Mouse (Mus musculus): ENCODE measurements around the gene Cd200r3. TPM values are rescaled to one million over a fixed set of nuclear protein-coding genes. Genes with fewer than 3 reads are reported as not detected.
A peak's percentile ranks its signal among the peaks of the same experiment; 100 is the strongest.

Cd200r3 gene
- polyA plus RNA-seq (2015; fragmentation: Nextera tagmentation; extraction: Ambion mirVana) = 0.15 and 0.27 TPM in 2 replicates

DNA sequence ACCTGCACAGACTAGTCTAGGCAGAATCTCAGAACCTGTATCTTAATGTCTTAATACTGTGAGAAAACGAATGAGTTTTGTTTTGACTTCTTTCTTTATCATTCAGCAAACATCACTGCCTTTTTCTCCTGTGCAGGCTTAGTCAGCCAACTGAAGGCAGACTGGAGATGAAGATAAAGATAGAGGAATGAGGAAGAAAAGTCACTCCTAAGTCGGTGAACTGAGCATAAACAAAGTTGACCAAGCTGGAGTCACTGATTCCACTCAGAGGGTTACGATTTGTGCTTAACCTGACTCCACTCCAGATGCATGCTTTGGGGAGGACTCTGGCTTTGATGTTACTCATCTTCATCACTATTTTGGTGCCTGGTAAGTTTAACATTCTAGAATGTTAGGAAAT, at the start of gene Cd200r3:
Gene Cd200r3, plus strand, starts transcription at position 211 of the 400 bp plus-strand sequence.
- Histone ChIP-seq H3K9me3 (no peaks in the 10 kb centered on the region), H3K27me3 (replicated peaks) (no peaks in the 10 kb centered on the region), H3K27ac (replicated peaks) (no peak within 1 kb of the TSS), H3K4me2 (no peak within 1 kb of the TSS), H3K4me3 (no peak within 1 kb of the TSS), H3K9ac (no peak within 1 kb of the TSS), H3K36me3 (no peaks in the 10 kb centered on the region), H3K4me1 (0 out of 2 replicates have a peak, but pooled peaks cover 2% of the 10 kb centered on the region)
- 61% methylated on average over 3 of the region's 3 CpGs for WGBS
- ATAC-seq (ENCODE audit: extremely low read depth, insufficient number of reproducible peaks, low FRiP score, low TSS enrichment) = no peak

DNA sequence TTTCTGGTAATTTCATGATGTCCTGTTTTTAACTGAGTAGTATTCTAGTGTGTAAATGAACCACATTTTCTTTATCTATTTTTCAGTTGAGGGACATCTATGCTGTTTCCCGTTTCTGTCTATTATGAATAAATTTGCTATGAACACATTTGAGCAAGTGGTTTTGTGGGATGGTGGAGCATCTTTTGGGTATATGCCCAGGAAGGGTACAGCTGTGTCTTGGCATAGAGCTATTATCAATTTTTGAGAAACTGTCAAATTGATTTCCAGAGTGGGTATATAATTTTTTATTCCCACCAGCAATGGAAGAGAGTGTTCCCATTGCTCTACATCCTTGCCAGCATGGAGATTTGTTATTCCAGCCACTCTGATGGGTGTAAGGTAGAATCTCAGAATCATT, 11.5 kb upstream of the Cd200r3 start:
- H3K36me3 ChIP-seq = no peaks in the 10 kb centered on the region
- H3K4me1 ChIP-seq = no peaks in the 10 kb centered on the region
- H3K4me3 ChIP-seq = no peak overlapping the region
- H3K27me3 ChIP-seq (replicated peaks) = no peaks in the 10 kb centered on the region
- no peak overlapping the region for H3K27ac ChIP-seq (replicated peaks)
- 69% methylated on average over 1 of the region's 1 CpGs for WGBS
- no peak for ATAC-seq (ENCODE audit: extremely low read depth, insufficient number of reproducible peaks, low FRiP score, low TSS enrichment)
- no peak overlapping the region for H3K4me2 ChIP-seq
- H3K9me3 ChIP-seq = no peaks in the 10 kb centered on the region
- no peak overlapping the region for H3K9ac ChIP-seq

DNA sequence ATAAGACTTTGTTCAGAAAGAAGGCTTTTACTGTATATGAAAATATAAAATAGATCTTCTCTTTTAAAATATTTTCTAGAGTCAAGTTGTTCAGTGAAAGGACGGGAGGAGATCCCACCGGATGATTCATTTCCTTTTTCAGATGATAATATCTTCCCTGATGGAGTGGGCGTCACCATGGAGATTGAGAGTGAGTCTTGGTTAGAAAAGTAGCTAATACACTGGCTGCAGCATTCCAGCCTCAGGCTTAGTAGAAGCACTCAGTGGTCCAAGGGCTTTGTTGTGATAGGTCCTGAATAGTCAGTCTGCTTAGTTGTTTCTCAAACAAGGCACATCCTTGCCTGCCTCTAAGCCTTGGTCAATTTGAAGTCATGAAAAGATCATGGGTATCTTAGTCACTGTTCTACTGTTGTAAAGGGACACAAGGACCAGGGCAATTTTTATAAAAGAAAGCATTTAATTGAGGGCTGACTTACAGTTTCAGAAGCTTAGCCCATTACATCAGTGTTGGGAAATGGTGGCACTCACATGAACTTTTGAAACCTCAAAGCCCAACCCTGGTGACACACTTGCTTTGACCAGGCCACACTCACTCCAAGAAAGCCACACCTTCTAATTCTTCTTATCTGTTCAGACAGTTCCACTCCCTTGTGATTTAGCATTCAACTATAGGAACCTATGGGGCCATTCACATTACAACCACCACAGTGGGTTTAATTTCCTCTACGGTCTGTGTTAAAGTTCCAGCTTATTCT, 8.1 kb downstream of the Cd200r3 start:
- Histone ChIP-seq H3K4me3 (no peak overlapping the region), H3K9ac (no peak overlapping the region), H3K9me3 (no peaks in the 10 kb centered on the region), H3K36me3 (no peaks in the 10 kb centered on the region), H3K27ac (replicated peaks) (no peak overlapping the region), H3K27me3 (replicated peaks) (no peaks in the 10 kb centered on the region), H3K4me1 (no peaks in the 10 kb centered on the region), H3K4me2 (no peak overlapping the region)
- 62% methylated on average over 4 of the region's 4 CpGs for WGBS
- no peak for ATAC-seq (ENCODE audit: extremely low read depth, insufficient number of reproducible peaks, low FRiP score, low TSS enrichment)

DNA sequence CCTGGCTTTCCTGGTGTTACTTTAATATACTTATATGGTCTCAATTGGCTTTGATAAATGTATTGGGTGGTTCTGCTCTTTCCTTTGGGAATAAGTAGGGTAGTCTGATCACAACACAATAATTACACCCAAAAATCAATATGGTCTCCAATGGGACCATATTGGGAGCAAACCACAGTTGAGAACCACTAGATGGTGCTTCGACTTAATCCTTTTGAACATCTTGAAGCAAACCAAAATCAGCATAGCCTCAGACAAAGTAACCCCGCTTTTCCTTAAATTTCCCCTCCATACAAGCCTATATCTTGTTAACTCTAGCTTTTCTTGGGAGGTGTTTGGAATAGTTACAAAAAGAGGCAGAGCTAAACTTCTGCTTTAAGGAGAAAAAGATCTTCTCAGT, 18.8 kb downstream of the Cd200r3 start:
- no peak overlapping the region for H3K4me2 ChIP-seq
- peaks cover 15% of the 10 kb centered on the region for H3K4me1 ChIP-seq
- WGBS = 72% methylated on average over 2 of the region's 2 CpGs
- no peaks in the 10 kb centered on the region for H3K36me3 ChIP-seq
- H3K9me3 ChIP-seq = no peaks in the 10 kb centered on the region
- H3K27ac ChIP-seq (replicated peaks) = no peak overlapping the region
- H3K4me3 ChIP-seq = no peak overlapping the region
- H3K27me3 ChIP-seq (replicated peaks) = no peaks in the 10 kb centered on the region
- H3K9ac ChIP-seq = no peak overlapping the region
- no peak for ATAC-seq (ENCODE audit: extremely low read depth, insufficient number of reproducible peaks, low FRiP score, low TSS enrichment)

DNA sequence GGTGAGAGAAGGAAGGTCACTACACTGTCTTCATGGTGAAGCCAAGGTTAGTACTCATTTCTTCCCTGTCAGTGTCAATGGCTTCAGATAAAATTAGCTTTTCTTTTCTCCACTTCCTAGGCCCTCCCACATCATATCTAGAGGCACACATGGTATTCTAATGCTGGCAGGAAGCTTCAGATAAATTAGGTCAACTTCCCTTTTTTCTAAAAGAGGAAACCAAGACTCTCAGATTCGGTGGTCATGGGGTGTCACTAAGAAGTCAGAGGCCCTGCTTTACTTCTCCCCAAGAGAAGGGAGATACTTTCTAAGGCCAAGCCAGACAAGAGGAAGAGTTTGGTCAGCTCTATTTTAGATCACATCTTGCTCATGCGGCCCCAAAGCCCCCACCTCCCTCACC, 19.3 kb downstream of the Cd200r3 start:
- Histone ChIP-seq H3K36me3 (no peaks in the 10 kb centered on the region), H3K9me3 (no peaks in the 10 kb centered on the region), H3K4me3 (no peak overlapping the region), H3K9ac (no peak overlapping the region), H3K27ac (replicated peaks) (peak overlapping the region; percentile 51), H3K4me2 (no peak overlapping the region), H3K27me3 (replicated peaks) (no peaks in the 10 kb centered on the region), H3K4me1 (peaks cover 15% of the 10 kb centered on the region)
- no peak for ATAC-seq (ENCODE audit: extremely low read depth, insufficient number of reproducible peaks, low FRiP score, low TSS enrichment)
- WGBS = 35% methylated on average over 2 of the region's 2 CpGs

DNA sequence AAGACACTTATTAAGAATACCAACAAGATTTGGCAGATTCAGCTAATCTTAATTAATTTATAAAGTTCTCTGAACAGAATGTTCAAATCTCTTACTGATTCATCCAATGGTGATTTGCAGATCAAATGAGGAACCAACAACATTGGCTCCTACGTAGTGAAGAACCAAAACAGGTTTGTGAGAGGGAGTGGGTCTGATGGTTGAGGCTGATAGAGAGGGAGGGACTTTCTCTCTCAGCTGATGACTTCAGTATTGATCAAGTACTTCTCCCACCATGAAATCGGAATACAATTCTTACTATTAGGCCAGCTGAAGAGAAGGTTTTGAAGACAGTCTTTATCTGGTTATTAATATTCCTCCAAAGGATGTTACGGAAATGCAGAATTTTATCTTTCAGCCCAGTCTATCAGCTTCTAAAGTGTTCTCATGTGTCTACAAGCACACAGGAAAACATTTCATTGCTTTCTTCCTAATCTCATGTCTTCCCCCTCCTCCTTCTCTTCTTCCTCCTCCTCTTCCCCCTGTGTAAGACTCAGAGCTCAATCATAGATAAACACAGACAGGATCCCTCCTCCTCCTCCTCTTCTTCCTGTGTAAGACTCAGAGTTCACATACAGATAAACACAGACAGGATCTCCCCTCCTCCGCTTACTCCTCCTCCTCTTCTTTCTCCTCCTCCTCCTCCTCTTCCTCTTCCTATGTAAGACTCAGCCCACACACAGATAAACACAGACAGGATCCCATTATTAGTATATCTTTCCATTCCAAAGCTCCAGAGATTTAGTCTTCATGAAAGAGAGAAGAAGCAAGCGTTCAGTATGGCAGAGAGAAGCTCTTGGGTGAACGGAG, 21.3 kb downstream of the Cd200r3 start:
- peak overlapping the region; percentile 27 for H3K4me2 ChIP-seq
- no peaks in the 10 kb centered on the region for H3K27me3 ChIP-seq (replicated peaks)
- peaks cover 15% of the 10 kb centered on the region for H3K4me1 ChIP-seq
- WGBS = 64% methylated on average over 6 of the region's 6 CpGs
- H3K9ac ChIP-seq = no peak overlapping the region
- no peaks in the 10 kb centered on the region for H3K9me3 ChIP-seq
- no peak overlapping the region for H3K4me3 ChIP-seq
- no peaks in the 10 kb centered on the region for H3K36me3 ChIP-seq
- ATAC-seq (ENCODE audit: extremely low read depth, insufficient number of reproducible peaks, low FRiP score, low TSS enrichment) = no peak
- H3K27ac ChIP-seq (replicated peaks) = peak overlapping the region; percentile 78; the same call in 1 of the 2 replicates

DNA sequence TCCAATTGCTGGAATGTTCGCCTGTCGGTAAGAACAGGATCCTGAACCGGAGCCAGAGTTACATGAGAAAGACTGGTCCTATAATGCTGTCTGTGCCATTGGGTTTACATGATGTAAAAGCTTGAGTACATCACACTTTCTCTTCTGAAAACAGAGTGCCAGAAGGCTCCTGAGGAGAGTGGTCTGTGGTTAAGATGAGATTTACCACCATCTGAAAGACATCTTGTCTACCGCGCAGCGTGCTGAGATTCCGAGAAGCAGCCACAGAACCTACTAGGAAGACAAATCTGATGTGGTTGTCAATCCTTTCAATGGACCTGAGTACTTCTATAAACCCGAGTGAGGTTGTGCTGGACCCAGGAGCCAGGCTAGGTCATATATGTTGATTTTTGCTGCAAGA, 21.9 kb downstream of the Cd200r3 start:
- Histone ChIP-seq H3K4me2 (peak overlapping the region; percentile 27), H3K4me1 (peaks cover 15% of the 10 kb centered on the region), H3K9me3 (no peaks in the 10 kb centered on the region), H3K9ac (no peak overlapping the region), H3K27ac (replicated peaks) (peak overlapping the region; percentile 78), H3K36me3 (no peaks in the 10 kb centered on the region), H3K27me3 (replicated peaks) (no peaks in the 10 kb centered on the region), H3K4me3 (no peak overlapping the region)
- 75% methylated on average over 8 of the region's 8 CpGs for WGBS
- no peak for ATAC-seq (ENCODE audit: extremely low read depth, insufficient number of reproducible peaks, low FRiP score, low TSS enrichment)

DNA sequence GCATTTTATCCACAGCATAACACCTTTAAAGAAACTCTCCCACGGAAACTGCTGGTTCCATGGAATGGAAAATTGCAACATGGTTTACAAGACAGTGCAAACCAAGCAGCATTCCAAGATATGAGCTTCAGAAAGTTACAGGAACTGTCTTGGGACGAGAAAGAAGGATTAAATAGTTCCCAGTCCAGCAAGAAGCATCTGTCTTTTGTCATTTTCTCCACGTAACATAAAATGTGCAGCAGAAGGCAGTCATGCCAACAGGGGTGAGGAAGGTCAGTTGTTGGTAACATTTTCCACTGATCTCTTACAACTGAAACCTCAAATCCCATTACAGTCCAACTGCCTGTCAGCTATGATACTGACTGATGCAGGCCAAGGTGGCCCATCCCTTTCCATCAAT, 22.4 kb downstream of the Cd200r3 start:
- H3K9me3 ChIP-seq = no peaks in the 10 kb centered on the region
- no peaks in the 10 kb centered on the region for H3K27me3 ChIP-seq (replicated peaks)
- H3K4me1 ChIP-seq = peaks cover 15% of the 10 kb centered on the region
- H3K4me2 ChIP-seq = no peak overlapping the region
- WGBS = 48% methylated on average over 3 of the region's 3 CpGs
- peak overlapping the region; percentile 78 for H3K27ac ChIP-seq (replicated peaks)
- no peaks in the 10 kb centered on the region for H3K36me3 ChIP-seq
- ATAC-seq (ENCODE audit: extremely low read depth, insufficient number of reproducible peaks, low FRiP score, low TSS enrichment) = no peak
- no peak overlapping the region for H3K9ac ChIP-seq
- no peak overlapping the region for H3K4me3 ChIP-seq

DNA sequence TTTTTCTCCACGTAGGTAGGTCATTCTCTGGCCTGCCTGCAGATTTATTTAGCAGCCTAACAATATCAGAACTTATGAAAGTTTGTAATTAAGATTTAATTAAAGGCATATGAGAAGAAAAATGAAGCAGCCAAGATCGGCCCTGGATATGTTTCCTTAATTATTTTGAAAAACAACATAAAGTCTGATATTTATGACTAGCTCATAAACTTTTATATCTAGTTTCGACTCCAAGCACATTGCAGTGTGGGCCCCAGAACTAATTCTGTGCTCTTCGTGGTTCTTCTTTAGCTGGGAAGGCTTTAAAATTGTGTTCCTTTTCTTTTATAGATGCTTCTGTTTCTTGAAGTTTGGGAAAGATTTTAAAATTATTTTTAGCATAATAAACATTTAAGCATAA, 23.4 kb downstream of the Cd200r3 start:
- ATAC-seq (ENCODE audit: extremely low read depth, insufficient number of reproducible peaks, low FRiP score, low TSS enrichment) = no peak
- H3K36me3 ChIP-seq = no peaks in the 10 kb centered on the region
- H3K4me3 ChIP-seq = no peak overlapping the region
- no peak overlapping the region for H3K27ac ChIP-seq (replicated peaks)
- H3K4me2 ChIP-seq = no peak overlapping the region
- H3K9me3 ChIP-seq = no peaks in the 10 kb centered on the region
- H3K4me1 ChIP-seq = peaks cover 15% of the 10 kb centered on the region
- no peak overlapping the region for H3K9ac ChIP-seq
- H3K27me3 ChIP-seq (replicated peaks) = no peaks in the 10 kb centered on the region
- WGBS = 69% methylated on average over 4 of the region's 4 CpGs

DNA sequence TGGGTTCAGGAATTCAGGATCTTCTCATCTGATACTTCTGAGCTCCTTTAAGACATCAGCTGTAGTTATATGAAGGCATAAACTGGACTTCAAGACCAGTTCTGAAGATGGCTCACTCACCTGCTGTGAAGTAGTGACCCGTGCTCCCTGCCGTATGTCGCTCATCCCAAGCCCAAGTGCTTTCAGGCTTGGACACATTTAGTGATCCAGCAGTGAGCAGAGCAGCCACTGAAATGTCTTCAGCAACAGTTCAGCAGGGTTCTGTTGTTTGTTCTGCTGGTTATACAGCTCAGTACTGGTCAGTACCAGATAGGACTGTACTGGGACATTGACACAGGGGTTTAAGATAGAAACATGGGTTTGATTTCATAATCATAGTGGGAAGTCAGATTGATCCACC, 24.6 kb downstream of the Cd200r3 start:
- Histone ChIP-seq H3K36me3 (no peaks in the 10 kb centered on the region), H3K4me1 (peaks cover 10% of the 10 kb centered on the region), H3K27me3 (replicated peaks) (no peaks in the 10 kb centered on the region), H3K9ac (no peak overlapping the region), H3K4me3 (no peak overlapping the region), H3K9me3 (no peaks in the 10 kb centered on the region), H3K4me2 (no peak overlapping the region), H3K27ac (replicated peaks) (no peak overlapping the region)
- no peak for ATAC-seq (ENCODE audit: extremely low read depth, insufficient number of reproducible peaks, low FRiP score, low TSS enrichment)
- 82% methylated on average over 3 of the region's 3 CpGs for WGBS

DNA sequence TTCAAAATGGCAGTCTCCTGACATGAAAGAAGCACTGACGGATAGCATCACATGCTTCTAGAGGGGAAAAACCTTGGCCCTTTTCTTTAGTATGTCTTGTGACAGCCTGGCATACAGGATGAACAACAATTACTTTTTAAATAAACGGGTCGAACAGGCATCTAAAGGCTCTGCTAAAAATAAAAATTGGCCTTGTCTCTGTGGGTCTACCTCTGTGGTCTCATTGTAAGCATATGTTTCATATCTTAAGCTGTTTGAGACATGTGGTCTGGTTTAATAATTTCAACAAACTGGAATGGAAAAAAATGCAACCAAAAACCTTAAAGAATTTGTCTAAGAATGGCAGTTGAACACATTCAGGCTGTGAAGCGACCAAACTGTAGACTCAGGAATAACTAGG, 27.4 kb downstream of the Cd200r3 start:
- Histone ChIP-seq H3K4me3 (no peak overlapping the region), H3K36me3 (no peaks in the 10 kb centered on the region), H3K4me1 (no peaks in the 10 kb centered on the region), H3K27ac (replicated peaks) (no peak overlapping the region), H3K9ac (no peak overlapping the region), H3K9me3 (0 out of 2 replicates have a peak, but pooled peaks cover 3% of the 10 kb centered on the region), H3K27me3 (replicated peaks) (no peaks in the 10 kb centered on the region), H3K4me2 (no peak overlapping the region)
- 57% methylated on average over 4 of the region's 4 CpGs for WGBS
- ATAC-seq (ENCODE audit: extremely low read depth, insufficient number of reproducible peaks, low FRiP score, low TSS enrichment) = no peak
